Mouse (Mus musculus) MEL-GATA-1-ER (cell line): ENCODE measurements around the gene Agps.

Experiments used
- DNase-seq: peaks from one replicate; pipeline ENCODE4 v3.0.0-alpha.2; 2012; ENCODE audit warnings: low read depth; ENCODE audit errors: extremely low read depth

Gene Agps

GRCm38 (mm10) chr2:75831881-75832633, at the start of gene Agps:
Gene Agps, plus strand, starts transcription at chr2:75832177.
- peak; percentile 52 for DNase-seq

GRCm38 (mm10) chr2:75786075-75786474, 45.9 kb upstream of the Agps start:
- DNase-seq = peak; percentile 56

GRCm38 (mm10) chr2:75788511-75788910, 43.5 kb upstream of the Agps start:
- DNase-seq = no peak

- no peak for DNase-seq
These were observed 41.9 kb upstream of the Agps start for GRCm38 (mm10) chr2:75789959-75790523.

GRCm38 (mm10) chr2:75791561-75792308, 40.2 kb upstream of the Agps start:
- peak; percentile 32 for DNase-seq

GRCm38 (mm10) chr2:75792377-75793203, 39.4 kb upstream of the Agps start:
- DNase-seq = peak; percentile 93

- no peak for DNase-seq
These were observed 35.8 kb upstream of the Agps start for GRCm38 (mm10) chr2:75796181-75796580.

- DNase-seq = no peak
These were observed 33.5 kb upstream of the Agps start for GRCm38 (mm10) chr2:75798434-75798970.

GRCm38 (mm10) chr2:75805767-75806166, 26.2 kb upstream of the Agps start:
- no peak for DNase-seq

- no peak for DNase-seq
These were observed 25.1 kb upstream of the Agps start for GRCm38 (mm10) chr2:75806891-75807290.

- no peak for DNase-seq
These were observed 24.5 kb upstream of the Agps start for GRCm38 (mm10) chr2:75807460-75807859.

GRCm38 (mm10) chr2:75814880-75815279, 17.1 kb upstream of the Agps start:
- DNase-seq = no peak

- no peak for DNase-seq
These were observed 16.5 kb upstream of the Agps start for GRCm38 (mm10) chr2:75815521-75815920.

- no peak for DNase-seq
These were observed 15.3 kb upstream of the Agps start for GRCm38 (mm10) chr2:75816673-75817072.

GRCm38 (mm10) chr2:75818719-75819118, 13.3 kb upstream of the Agps start:
- DNase-seq = no peak

GRCm38 (mm10) chr2:75819796-75820195, 12.2 kb upstream of the Agps start:
- no peak for DNase-seq

- no peak for DNase-seq
These were observed 9.8 kb upstream of the Agps start for GRCm38 (mm10) chr2:75821971-75822751.

GRCm38 (mm10) chr2:75823736-75824135, 8.2 kb upstream of the Agps start:
- no peak for DNase-seq

GRCm38 (mm10) chr2:75824144-75824543, 7.8 kb upstream of the Agps start:
- no peak for DNase-seq

- no peak for DNase-seq
These were observed 7.1 kb upstream of the Agps start for GRCm38 (mm10) chr2:75824846-75825245.
